In the genomic region with DNA sequence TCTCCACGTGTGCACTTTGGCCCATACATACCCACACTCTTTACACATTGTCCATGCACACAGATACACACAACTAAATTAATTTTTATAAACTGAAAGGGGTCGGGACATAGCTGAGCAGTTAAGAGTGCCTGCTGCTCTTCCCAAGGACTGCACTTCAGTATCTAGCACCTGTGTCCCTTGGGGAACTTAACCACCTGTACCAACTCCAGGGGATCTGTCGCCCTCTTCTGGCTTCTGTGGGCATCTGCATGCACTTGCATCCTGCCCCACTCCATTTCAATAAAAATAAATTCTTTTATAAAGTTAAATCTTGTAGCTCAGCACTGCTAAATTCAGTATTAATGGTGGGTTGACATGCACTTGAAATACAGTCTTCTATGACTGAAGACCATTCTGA, we compare ENCODE assay signal across 10 mouse cellular contexts. TPM values are rescaled to one million over a fixed set of nuclear protein-coding genes. Genes with fewer than 3 reads are reported as not detected.
DNase-seq lines count a peak whose midpoint lies in the region; ATAC-seq and TF ChIP-seq lines count a peak whose summit lies in the region.
"Had no signal": no experiment of that assay in that cellular context is flagged by ENCODE, and none has a peak within 500 bp of the region (broad histone marks: within the 10 kb centered on the region; RNA-seq: fewer than 3 reads in every experiment).

No protein-coding gene starts in this region.

- H3K4me3 ChIP-seq in intestine, postnatal 0 days (ENCODE audit: low read depth, low read length) = no peak overlapping the region
- no peak overlapping the region for H3K4me3 ChIP-seq in intestine, embryonic 16.5 days (ENCODE audit: low read length)
- H3K4me3 ChIP-seq in small intestine, adult 2 months (ENCODE audit: low read depth, low read length) = no peak overlapping the region
- H3K4me3 ChIP-seq: embryonic facial prominence, embryonic 12.5 days; limb, embryonic 13.5 days had no signal

- no peaks in the 10 kb centered on the region for H3K4me1 ChIP-seq in intestine, postnatal 0 days (replicated peaks; ENCODE audit: control insufficient read depth, insufficient read depth, low read length)
- H3K4me1 ChIP-seq in intestine, embryonic 16.5 days (ENCODE audit: control insufficient read depth, insufficient read depth, low read length) = no peaks in the 10 kb centered on the region
- no peaks in the 10 kb centered on the region for H3K4me1 ChIP-seq in small intestine, adult 2 months (ENCODE audit: control insufficient read depth, insufficient read depth, insufficient read length, low read length)
- H3K4me1 ChIP-seq: embryonic facial prominence, embryonic 12.5 days; limb, embryonic 13.5 days had no signal

- no peak for TF ChIP-seq POLR2A in small intestine, adult 2 months (IDR thresholded peaks at IDR 0.05; ENCODE audit: low read depth, low read length)

- no peak overlapping the region for H3K27ac ChIP-seq in intestine, postnatal 0 days (ENCODE audit: low read depth, low read length)
- H3K27ac ChIP-seq in intestine, embryonic 16.5 days (ENCODE audit: low read length) = no peak overlapping the region
- no peak overlapping the region for H3K27ac ChIP-seq in small intestine, adult 2 months (ENCODE audit: insufficient read depth, low read depth, low read length)
- H3K27ac ChIP-seq: embryonic facial prominence, embryonic 12.5 days; limb, embryonic 13.5 days had no signal

- H3K27me3 ChIP-seq in intestine, postnatal 0 days (replicated peaks; ENCODE audit: control insufficient read depth, insufficient read depth, low read length) = no peaks in the 10 kb centered on the region
- no peaks in the 10 kb centered on the region for H3K27me3 ChIP-seq in intestine, embryonic 16.5 days (replicated peaks; ENCODE audit: control insufficient read depth, insufficient read depth, low read length)
- no peaks in the 10 kb centered on the region for H3K27me3 ChIP-seq in small intestine, adult 2 months (ENCODE audit: control insufficient read depth, insufficient read depth, low read length)
- H3K27me3 ChIP-seq: embryonic facial prominence, embryonic 12.5 days; limb, embryonic 13.5 days had no signal

- H3K9me3 ChIP-seq in intestine, postnatal 0 days (ENCODE audit: control insufficient read depth) = no peaks in the 10 kb centered on the region
- no peaks in the 10 kb centered on the region for H3K9me3 ChIP-seq in intestine, embryonic 16.5 days (ENCODE audit: control insufficient read depth, low read length)
- H3K9me3 ChIP-seq: embryonic facial prominence, embryonic 12.5 days; limb, embryonic 13.5 days had no signal

- 39% methylated on average over 3 of the region's 3 CpGs for WGBS in intestine, postnatal 0 days
- 48% methylated on average over 3 of the region's 3 CpGs for whole genome bisulfite sequencing in intestine, embryonic 16.5 days
- 58% methylated on average over 3 of the region's 3 CpGs for WGBS in small intestine, adult 2 months

- H3K9ac ChIP-seq in intestine, postnatal 0 days (ENCODE audit: low read depth, low read length) = no peak overlapping the region
- H3K9ac ChIP-seq in intestine, embryonic 16.5 days (ENCODE audit: low read depth, low read length) = no peak overlapping the region
- H3K9ac ChIP-seq: embryonic facial prominence, embryonic 12.5 days; limb, embryonic 13.5 days had no signal

- no peaks in the 10 kb centered on the region for H3K36me3 ChIP-seq in intestine, postnatal 0 days (ENCODE audit: control insufficient read depth, insufficient read depth)
- no peaks in the 10 kb centered on the region for H3K36me3 ChIP-seq in intestine, embryonic 16.5 days (ENCODE audit: control insufficient read depth, insufficient read depth, low read length)
- H3K36me3 ChIP-seq in small intestine, adult 2 months (ENCODE audit: control insufficient read depth, insufficient read depth, low read length) = no peaks in the 10 kb centered on the region
- H3K36me3 ChIP-seq: embryonic facial prominence, embryonic 12.5 days; limb, embryonic 13.5 days had no signal

- no peak for ATAC-seq in intestine, postnatal 0 days
- no peak for ATAC-seq in intestine, embryonic 16.5 days
- ATAC-seq in erythroblast, adult 5-6 weeks (replicated peaks; ENCODE audit: low FRiP score, poor library complexity, severe bottlenecking) = peak; percentile 85

- TF ChIP-seq CTCF in intestine, postnatal 0 days (IDR thresholded peaks at IDR 0.05; ENCODE audit: low read depth) = peak; percentile 69
- TF ChIP-seq CTCF in small intestine, adult 2 months (IDR thresholded peaks at IDR 0.05; ENCODE audit: extremely low read depth, insufficient read length, insufficient replicate concordance, low read depth, low read length) = peak; percentile 51; the same call in 1 of the 2 replicates

- peak; percentile 20 for DNase-seq in MN1 (ENCODE audit: low spot score)
- no peak for DNase-seq in Muller cell, postnatal 12 days (ENCODE audit: inconsistent ontology term)
- DNase-seq in kidney, adult 18-20 months = no peak
- DNase-seq in right cerebral cortex, postnatal 36 days (ENCODE audit: low spot score in 2 of 2) = no peak

- no peak overlapping the region for H3K4me2 ChIP-seq in intestine, postnatal 0 days (replicated peaks; ENCODE audit: low read depth)
- no peak overlapping the region for H3K4me2 ChIP-seq in intestine, embryonic 16.5 days (ENCODE audit: low read depth, low read length)
- H3K4me2 ChIP-seq: embryonic facial prominence, embryonic 12.5 days; limb, embryonic 13.5 days had no signal

RNA-seq across cellular contexts. Expression of a gene that starts 54.6 kb away (rescaled TPM):
- polyA plus RNA-seq in intestine, postnatal 0 days (2015; fragmentation: Nextera tagmentation; extraction: Ambion mirVana) = 4.9 TPM in 2 replicates
- polyA plus RNA-seq in intestine, embryonic 16.5 days (2015; fragmentation: Nextera tagmentation; extraction: Ambion mirVana) = 3.3 and 3.9 TPM in 2 replicates
- 15.3 and 36.7 TPM in 2 replicates for total RNA-seq in erythroblast, adult 5-6 weeks (2015; ENCODE audit: low replicate concordance)
- 8.4 and 14.3 TPM in 2 replicates for total RNA-seq in erythroblast, adult 5-6 weeks (2017; ENCODE audit: low replicate concordance)
- polyA plus RNA-seq in small intestine, adult 2 months (2012; rRNA removed) = 3.8 and 7.8 TPM in 2 replicates
